Mouse (Mus musculus): ENCODE results near the gene Fgfr2. TPM values are rescaled to one million over a fixed set of nuclear protein-coding genes. Genes with fewer than 3 reads are reported as not detected.

Fgfr2 gene
- polyA plus RNA-seq, 1 experiment from 2014 or later, result 81.1 TPM

- Histone ChIP-seq H3K4me3 (no peak overlapping the region), H3K4me2 (replicated peaks) (0 out of 2 replicates have a peak overlapping the region, but pooled peaks have one; percentile 4), H3K4me1 (peaks cover 22% of the 10 kb centered on the region), H3K9me3 (replicated peaks) (no peaks in the 10 kb centered on the region), H3K9ac (no peak overlapping the region), H3K27ac (peak overlapping the region; percentile 42), H3K27me3 (no peaks in the 10 kb centered on the region), H3K36me3 (no peaks in the 10 kb centered on the region)
- 16% methylated on average over 8 of the region's 8 CpGs for WGBS
- peak; percentile 46 for ATAC-seq (ENCODE audit: low FRiP score)
These were observed 738.3 kb downstream of the Fgfr2 start for GRCm38 (mm10) chr7:132384736-132385455.

GRCm38 (mm10) chr7:132380634-132381336 is 742.4 kb downstream of the Fgfr2 start:
- H3K27ac ChIP-seq, result no peak overlapping the region
- WGBS, result 61% methylated on average over 1 of the region's 1 CpGs
- no peaks in the 10 kb centered on the region for H3K36me3 ChIP-seq
- no peak overlapping the region for H3K4me2 ChIP-seq (replicated peaks)
- H3K27me3 ChIP-seq, result no peaks in the 10 kb centered on the region
- peaks cover 18% of the 10 kb centered on the region for H3K4me1 ChIP-seq
- H3K9ac ChIP-seq, result no peak overlapping the region
- H3K9me3 ChIP-seq (replicated peaks), result no peaks in the 10 kb centered on the region
- ATAC-seq (ENCODE audit: low FRiP score), result no peak
- H3K4me3 ChIP-seq, result no peak overlapping the region

- no peaks in the 10 kb centered on the region for H3K36me3 ChIP-seq
- no peak for ATAC-seq (ENCODE audit: low FRiP score)
- no peak overlapping the region for H3K9ac ChIP-seq
- H3K27ac ChIP-seq, result no peak overlapping the region
- 73% methylated on average over 6 of the region's 6 CpGs for WGBS
- no peak overlapping the region for H3K4me2 ChIP-seq (replicated peaks)
- peaks cover 18% of the 10 kb centered on the region for H3K4me1 ChIP-seq
- H3K4me3 ChIP-seq, result no peak overlapping the region
- no peaks in the 10 kb centered on the region for H3K9me3 ChIP-seq (replicated peaks)
- H3K27me3 ChIP-seq, result no peaks in the 10 kb centered on the region
These were observed 745.2 kb downstream of the Fgfr2 start for GRCm38 (mm10) chr7:132377913-132378312.

DNA sequence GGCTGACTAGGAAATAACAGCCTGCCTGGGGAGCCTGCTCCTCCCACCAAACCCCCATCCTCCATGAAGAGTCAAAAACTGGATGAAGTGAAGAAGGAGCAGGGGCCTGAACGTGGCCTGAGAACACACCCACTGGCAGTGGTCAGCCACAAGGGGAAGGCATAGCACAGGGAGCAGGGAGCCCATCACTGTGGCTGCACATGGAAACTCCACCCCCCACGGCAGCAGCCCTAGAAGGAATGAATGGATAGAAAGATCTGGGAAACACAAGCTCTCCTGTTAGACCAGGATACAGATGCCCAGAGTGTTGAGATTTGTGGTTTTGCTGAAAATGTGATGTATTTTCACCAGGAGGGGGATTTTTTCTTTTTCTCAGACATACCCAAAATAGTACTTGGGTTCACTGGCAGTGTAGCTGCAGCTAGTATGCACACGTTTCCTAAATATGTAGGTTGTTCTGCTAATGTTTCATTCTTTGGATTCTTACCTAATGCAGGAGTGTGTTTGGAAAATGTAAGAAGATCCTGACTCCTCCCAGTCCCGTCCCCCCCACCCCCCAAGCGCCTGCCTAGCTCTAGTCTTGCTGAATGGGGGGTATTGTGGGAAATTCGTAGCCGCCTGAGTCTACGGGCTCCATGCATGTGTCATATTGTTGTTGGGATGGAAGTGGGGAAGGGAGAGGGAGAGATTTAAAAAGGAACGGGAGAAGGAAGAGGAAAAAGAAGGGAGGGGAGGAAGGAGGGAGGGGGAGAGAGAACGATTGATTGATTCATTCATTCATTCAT is 749.4 kb downstream of the Fgfr2 start:
- H3K27me3 ChIP-seq, result no peaks in the 10 kb centered on the region
- 59% methylated on average over 10 of the region's 10 CpGs for WGBS
- peaks cover 28% of the 10 kb centered on the region for H3K4me1 ChIP-seq
- no peak for ATAC-seq (ENCODE audit: low FRiP score)
- no peak overlapping the region for H3K4me3 ChIP-seq
- H3K36me3 ChIP-seq, result no peaks in the 10 kb centered on the region
- H3K27ac ChIP-seq, result peak overlapping the region; percentile 80
- no peak overlapping the region for H3K4me2 ChIP-seq (replicated peaks)
- H3K9me3 ChIP-seq (replicated peaks), result no peaks in the 10 kb centered on the region
- H3K9ac ChIP-seq, result no peak overlapping the region

DNA sequence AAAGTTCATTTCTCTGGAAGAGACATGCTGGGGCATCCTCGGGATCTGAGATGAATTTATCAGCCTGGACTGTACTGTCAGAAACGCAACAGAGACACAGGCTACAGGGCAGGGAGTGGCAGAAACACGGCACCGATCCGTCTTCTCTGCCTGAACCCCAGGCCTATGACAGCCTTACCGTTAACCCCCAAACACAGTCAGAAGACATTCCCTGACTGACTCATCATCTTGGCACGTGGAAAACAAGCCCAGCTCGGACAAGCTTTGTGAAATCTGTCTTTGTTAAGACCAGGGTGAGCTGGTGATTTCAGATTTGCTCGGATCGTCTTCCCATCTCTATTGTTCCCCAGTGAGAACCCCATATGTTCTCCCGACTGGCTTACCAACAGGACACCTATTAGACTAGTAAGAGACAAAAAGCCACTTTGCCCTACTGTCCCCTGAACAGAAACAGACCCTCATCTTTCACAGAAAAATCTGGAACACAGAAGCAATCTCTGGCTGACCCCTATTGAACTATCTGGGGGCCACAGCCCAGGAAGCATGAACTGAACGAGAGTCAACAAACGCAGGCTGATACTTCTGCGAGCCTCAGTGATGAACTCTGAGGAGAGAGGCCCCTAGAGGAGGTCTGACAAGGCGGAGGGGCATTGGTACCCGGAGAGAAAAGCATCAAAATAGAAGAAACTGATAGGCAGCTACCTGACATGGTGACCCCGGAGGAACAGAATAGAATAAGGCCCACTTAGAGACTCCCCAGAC is 750.2 kb downstream of the Fgfr2 start:
- Histone ChIP-seq H3K27me3 (no peaks in the 10 kb centered on the region), H3K4me3 (no peak overlapping the region), H3K9ac (no peak overlapping the region), H3K4me1 (peaks cover 23% of the 10 kb centered on the region), H3K36me3 (no peaks in the 10 kb centered on the region), H3K4me2 (replicated peaks) (peak overlapping the region; percentile 11; the same call in 1 of the 2 replicates), H3K9me3 (replicated peaks) (no peaks in the 10 kb centered on the region), H3K27ac (peak overlapping the region; percentile 80)
- WGBS, result 26% methylated on average over 17 of the region's 17 CpGs
- ATAC-seq (ENCODE audit: low FRiP score), result peak; percentile 65

- H3K27ac ChIP-seq, result peak overlapping the region; percentile 80; the same call in 1 of the 2 replicates
- no peak overlapping the region for H3K4me2 ChIP-seq (replicated peaks)
- peaks cover 21% of the 10 kb centered on the region for H3K4me1 ChIP-seq
- no peaks in the 10 kb centered on the region for H3K27me3 ChIP-seq
- no peak overlapping the region for H3K4me3 ChIP-seq
- H3K36me3 ChIP-seq, result no peaks in the 10 kb centered on the region
- H3K9me3 ChIP-seq (replicated peaks), result no peaks in the 10 kb centered on the region
- no peak for ATAC-seq (ENCODE audit: low FRiP score)
- H3K9ac ChIP-seq, result no peak overlapping the region
- WGBS, result 74% methylated on average over 1 of the region's 1 CpGs
These were observed 751.3 kb downstream of the Fgfr2 start for GRCm38 (mm10) chr7:132371832-132372231.

DNA sequence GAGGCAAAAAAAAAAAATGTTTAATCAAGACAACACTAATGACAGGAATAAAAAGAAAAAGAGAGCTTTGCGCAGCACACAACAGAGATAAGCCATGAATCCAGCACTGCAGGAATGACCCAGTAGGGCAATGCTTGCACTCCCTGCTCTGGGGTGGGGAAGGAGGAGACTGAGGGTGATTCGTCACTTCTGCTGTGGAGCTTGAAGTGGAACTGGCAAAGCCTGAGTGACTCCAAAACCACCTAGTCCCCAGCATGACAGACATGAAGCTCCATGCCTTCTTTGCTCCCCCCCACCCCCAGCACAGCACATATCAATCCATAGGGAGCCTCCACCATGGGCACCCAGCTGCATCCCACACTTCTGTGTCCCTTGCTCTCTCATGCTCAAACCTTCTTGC is 753.4 kb downstream of the Fgfr2 start:
- H3K4me3 ChIP-seq, result no peak overlapping the region
- no peak for ATAC-seq (ENCODE audit: low FRiP score)
- H3K4me1 ChIP-seq, result peaks cover 21% of the 10 kb centered on the region
- no peak overlapping the region for H3K4me2 ChIP-seq (replicated peaks)
- H3K9me3 ChIP-seq (replicated peaks), result no peaks in the 10 kb centered on the region
- H3K36me3 ChIP-seq, result no peaks in the 10 kb centered on the region
- H3K27ac ChIP-seq, result no peak overlapping the region
- 78% methylated on average over 2 of the region's 2 CpGs for WGBS
- no peaks in the 10 kb centered on the region for H3K27me3 ChIP-seq
- no peak overlapping the region for H3K9ac ChIP-seq

- Histone ChIP-seq H3K4me2 (replicated peaks) (no peak overlapping the region), H3K9ac (no peak overlapping the region), H3K36me3 (no peaks in the 10 kb centered on the region), H3K4me1 (peaks cover 20% of the 10 kb centered on the region), H3K9me3 (replicated peaks) (no peaks in the 10 kb centered on the region), H3K27me3 (no peaks in the 10 kb centered on the region), H3K4me3 (no peak overlapping the region), H3K27ac (no peak overlapping the region)
- ATAC-seq (ENCODE audit: low FRiP score), result no peak
- 82% methylated on average over 6 of the region's 6 CpGs for WGBS
These were observed 754.3 kb downstream of the Fgfr2 start for GRCm38 (mm10) chr7:132368859-132369258.

DNA sequence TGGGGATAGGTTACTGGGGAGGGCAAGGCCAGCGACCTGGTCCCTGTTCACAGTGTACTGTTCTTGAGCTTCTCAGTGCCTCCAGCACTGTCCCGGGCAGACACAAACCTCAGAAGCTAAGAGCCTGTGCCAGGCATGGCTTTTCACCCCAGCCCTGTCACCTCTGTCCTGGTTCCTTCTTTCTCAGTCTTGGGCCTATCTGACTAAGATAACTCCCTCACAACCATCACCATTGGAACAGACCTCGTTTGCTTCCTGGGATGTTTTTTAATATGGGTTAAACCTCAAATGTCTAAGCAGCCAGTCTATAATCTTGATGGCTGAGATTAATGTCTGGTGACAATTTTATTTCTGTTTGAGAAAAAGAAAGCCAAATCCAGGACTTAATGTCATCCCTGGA is 755.8 kb downstream of the Fgfr2 start:
- Histone ChIP-seq H3K9ac (no peak overlapping the region), H3K9me3 (replicated peaks) (no peaks in the 10 kb centered on the region), H3K4me1 (peaks cover 7% of the 10 kb centered on the region), H3K27ac (no peak overlapping the region), H3K4me2 (replicated peaks) (no peak overlapping the region), H3K4me3 (no peak overlapping the region), H3K36me3 (no peaks in the 10 kb centered on the region), H3K27me3 (no peaks in the 10 kb centered on the region)
- no peak for ATAC-seq (ENCODE audit: low FRiP score)
- 79% methylated on average over 3 of the region's 3 CpGs for WGBS

DNA sequence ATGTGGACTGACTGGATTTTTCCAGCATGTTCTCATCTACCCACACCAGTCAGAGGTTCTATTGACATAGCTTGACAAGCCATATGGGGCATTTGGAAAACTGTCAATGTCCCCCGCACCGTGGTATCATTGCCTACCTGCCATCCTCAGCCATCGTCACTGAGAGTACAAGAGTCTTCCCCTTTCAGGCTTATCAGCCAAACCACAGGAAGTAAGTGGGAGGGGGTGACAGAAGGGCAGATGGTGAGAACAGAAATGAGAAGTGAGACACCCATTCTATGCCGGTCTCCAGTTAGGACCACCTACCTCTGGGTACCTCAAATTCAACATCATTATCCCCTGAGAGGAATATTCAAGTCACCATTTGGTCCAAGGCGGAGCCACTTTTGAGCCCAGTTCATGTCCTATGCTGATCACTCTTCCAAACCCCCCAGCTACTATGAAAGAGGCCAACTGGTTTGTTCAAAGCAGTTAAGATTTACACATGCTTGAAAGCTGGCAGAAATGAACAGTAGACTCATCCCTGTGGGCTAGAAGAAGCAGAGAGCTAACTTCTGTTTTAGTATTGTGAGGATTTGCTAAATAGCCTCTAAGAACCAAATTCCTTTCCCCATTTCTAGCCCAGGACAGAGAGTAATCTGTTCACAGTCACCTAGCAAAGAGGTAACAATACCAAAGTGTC is 757.3 kb downstream of the Fgfr2 start:
- 86% methylated on average over 5 of the region's 5 CpGs for WGBS
- no peak for ATAC-seq (ENCODE audit: low FRiP score)
- no peaks in the 10 kb centered on the region for H3K27me3 ChIP-seq
- H3K9me3 ChIP-seq (replicated peaks), result no peaks in the 10 kb centered on the region
- no peak overlapping the region for H3K9ac ChIP-seq
- no peaks in the 10 kb centered on the region for H3K36me3 ChIP-seq
- H3K4me1 ChIP-seq, result no peaks in the 10 kb centered on the region
- H3K4me2 ChIP-seq (replicated peaks), result no peak overlapping the region
- H3K4me3 ChIP-seq, result no peak overlapping the region
- H3K27ac ChIP-seq, result no peak overlapping the region

GRCm38 (mm10) chr7:132365111-132365510 is 758.0 kb downstream of the Fgfr2 start:
- Histone ChIP-seq H3K9ac (no peak overlapping the region), H3K4me3 (no peak overlapping the region), H3K27me3 (no peaks in the 10 kb centered on the region), H3K9me3 (replicated peaks) (no peaks in the 10 kb centered on the region), H3K36me3 (no peaks in the 10 kb centered on the region), H3K4me1 (no peaks in the 10 kb centered on the region), H3K4me2 (replicated peaks) (no peak overlapping the region), H3K27ac (no peak overlapping the region)
- no peak for ATAC-seq (ENCODE audit: low FRiP score)
- 87% methylated on average over 5 of the region's 5 CpGs for WGBS

Measured in hindbrain, embryonic 12.5 days (tissue).